Mouse (Mus musculus) C2C12 (cell line): Measurements from ENCODE around the gene Zmynd19.

ENCODE experiments used
- CEBPB ChIP-seq: IDR thresholded peaks from one replicate; pipeline ENCODE4 v1.6.1; 2011; ENCODE audit warnings: low read depth, mild to moderate bottlenecking, control low read depth, moderate library complexity
- CTCF ChIP-seq: IDR thresholded peaks from one replicate; pipeline ENCODE4 v1.5.1; 2011; ENCODE audit not compliant: control insufficient read depth, insufficient read depth, insufficient read length
- FOSL1 ChIP-seq: IDR thresholded peaks from one replicate; pipeline ENCODE4 v1.8.0; 2011; ENCODE audit warnings: mild to moderate bottlenecking, low read length; ENCODE audit not compliant: poor library complexity, insufficient read depth, severe bottlenecking
- MAX ChIP-seq: IDR thresholded peaks from one replicate; pipeline ENCODE4 v1.6.1; 2011; ENCODE audit warnings: mild to moderate bottlenecking, control low read depth
- MYOD1 ChIP-seq: IDR thresholded peaks from one replicate; pipeline ENCODE4 v1.6.1; 2011; ENCODE audit warnings: low read depth; ENCODE audit not compliant: control insufficient read depth, insufficient read length
- MYOG ChIP-seq: IDR thresholded peaks from one replicate; pipeline ENCODE4 v1.6.1; 2011; ENCODE audit not compliant: control insufficient read depth, insufficient read length; ENCODE audit errors: extremely low read depth
- USF1 ChIP-seq: IDR thresholded peaks from one replicate; pipeline ENCODE4 v1.6.1; 2011; ENCODE audit warnings: low read depth, mild to moderate bottlenecking, control low read depth, moderate library complexity

DNA sequence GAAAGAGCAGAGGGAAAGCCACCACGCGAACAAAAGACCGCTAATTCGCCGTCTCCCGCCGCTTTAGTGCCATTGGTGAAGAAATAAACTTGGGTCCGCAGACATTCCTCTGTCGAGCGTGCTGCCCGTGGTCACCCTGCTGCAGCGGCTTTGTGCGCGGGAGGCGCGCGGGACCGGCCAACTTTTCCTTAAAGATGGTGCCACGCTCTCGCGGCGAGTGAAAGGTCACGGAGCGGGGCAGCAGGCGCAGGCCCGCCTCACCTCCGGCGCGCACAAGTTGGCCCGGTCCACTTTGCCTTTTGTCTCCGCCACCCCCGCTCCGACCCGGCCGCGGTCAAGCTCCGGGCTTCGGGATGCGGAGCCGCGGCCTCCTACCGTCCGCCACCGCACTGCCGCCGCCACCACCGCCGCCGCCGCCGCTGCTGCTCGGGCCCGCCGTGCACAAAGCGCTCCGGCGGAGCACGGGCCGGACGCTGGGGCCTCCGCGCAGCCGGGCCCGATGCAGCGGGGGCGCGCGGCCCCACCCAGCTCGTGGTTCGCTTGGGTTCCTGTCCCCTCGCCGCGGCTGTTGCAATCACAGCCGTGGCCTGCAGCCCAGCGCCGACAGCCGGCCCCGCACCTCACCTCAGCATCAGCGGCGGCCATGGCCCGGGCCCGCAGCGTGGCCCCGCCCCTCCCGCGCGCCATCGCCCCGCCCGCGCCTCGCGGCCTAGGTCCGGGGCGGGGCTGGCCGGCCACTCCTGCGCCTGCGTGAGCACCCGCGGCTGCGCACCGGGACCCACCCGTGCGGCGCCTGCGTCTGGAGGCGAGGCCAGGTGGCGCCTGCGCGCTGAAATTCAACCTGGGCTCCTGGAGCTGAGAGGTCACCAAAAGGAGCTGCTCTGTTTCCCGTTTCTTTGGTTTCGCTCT lies 30.4 kb upstream of the Zmynd19 start, which contains the start of gene Ehmt1:
- TF ChIP-seq CTCF (no peak), USF1 (no peak), MAX (peak; percentile 40), MYOD1 (no peak), CEBPB (peak; percentile 9), FOSL1 (no peak), MYOG (no peak)
